Mouse (Mus musculus): ENCODE measurements at regions not wholly inside any gene's neighbourhood (a gene's known extent, or its start where the extent isn't known, plus 50 kb on each side); places are given as distances from the start of the nearest gene placed in this dataset.

GRCm38 (mm10) chr4:93935692-93936091 lies 600.4 kb upstream of the Tusc1 start:
- no peak for DNase-seq

DNA sequence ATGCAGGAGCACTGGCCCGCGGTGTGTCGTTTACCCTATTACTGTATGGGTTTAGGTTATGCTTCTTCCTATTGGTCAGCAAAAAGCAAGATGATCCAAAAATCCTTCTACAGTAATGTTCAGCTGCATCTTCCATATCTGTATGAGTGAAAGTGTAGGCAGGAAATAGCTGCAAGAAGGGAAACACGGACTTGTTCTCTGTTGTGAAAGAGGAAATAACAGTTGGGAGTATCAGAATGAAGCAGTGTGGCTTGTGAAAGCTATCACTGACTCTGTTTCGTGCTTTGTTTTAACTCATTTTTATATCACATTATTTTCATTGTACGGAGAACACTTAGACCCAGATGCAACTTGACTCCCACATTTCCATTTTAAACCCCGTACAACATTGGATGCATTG lies 591.8 kb upstream of the Tusc1 start:
- DNase-seq: no peak

GRCm38 (mm10) chr4:93924402-93924801 lies 589.1 kb upstream of the Tusc1 start:
- no peak for DNase-seq

GRCm38 (mm10) chr4:93886631-93887030 lies 551.3 kb upstream of the Tusc1 start:
- no peak for DNase-seq

DNA sequence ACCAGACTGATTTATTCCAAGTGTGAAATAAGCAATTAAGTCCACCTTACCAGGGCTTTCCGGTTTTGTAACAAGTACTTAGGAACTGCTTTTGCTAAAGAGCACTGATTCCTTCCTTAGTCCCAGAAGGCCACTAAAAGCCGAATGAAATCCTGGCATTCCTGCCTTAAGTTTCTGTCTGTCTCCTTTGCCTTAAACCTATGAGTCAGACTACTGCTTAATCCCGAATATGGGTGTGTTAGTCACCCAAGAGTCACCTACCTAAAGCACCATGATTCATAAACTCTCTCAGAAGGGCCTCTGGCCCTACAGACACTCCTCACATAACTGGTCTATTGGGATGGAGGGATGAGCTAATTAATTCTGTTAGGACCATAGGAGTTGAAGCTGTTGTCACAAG lies 546.0 kb upstream of the Tusc1 start:
- no peak for DNase-seq

DNA sequence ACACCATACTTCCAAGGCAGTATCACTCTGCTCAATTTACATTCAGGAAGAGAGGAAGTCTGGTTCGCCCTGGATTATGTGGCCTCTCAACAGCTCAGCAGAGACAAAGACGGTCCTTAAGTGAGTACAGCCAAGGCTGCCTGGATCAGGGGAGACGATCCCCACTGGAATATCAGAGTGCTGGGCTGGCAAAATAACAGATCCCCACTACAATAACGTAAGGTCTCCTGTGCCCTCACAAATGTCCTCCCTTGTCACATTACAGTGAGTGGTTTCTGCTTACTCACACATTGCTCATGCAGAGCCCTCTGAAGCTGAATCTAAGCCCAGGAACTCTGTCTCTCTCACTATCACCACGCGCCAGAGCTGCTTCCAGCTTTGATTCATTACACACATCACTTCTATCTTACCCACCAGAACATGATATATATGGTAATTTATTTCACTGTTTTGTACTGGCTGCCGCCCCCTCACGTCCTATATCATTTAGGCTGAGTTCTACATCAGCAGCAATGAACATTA lies 544.1 kb upstream of the Tusc1 start:
- DNase-seq: peak; percentile 47 to 49

DNA sequence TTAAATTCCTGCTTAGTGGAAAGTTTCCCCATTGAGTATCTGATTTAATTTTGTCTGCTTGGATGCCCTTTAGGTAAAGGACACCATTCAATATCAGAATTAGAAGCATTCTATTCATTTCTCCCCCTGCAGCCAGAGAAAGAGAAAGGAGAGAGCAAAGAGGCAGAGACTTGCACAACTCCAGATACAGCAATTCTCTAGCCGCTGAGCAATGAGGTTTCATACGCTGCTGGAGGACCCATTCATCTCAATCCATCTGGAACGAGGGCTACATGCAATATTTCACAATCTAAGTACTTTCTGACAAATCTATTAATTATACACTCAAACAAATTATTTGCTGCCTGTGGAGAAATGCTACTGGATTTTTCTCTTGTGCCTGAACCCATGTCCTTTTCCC lies 538.0 kb upstream of the Tusc1 start:
- DNase-seq: peak in 1 of 2 experiments; percentile 6

- no peak for DNase-seq
Observed at GRCm38 (mm10) chr4:93853451-93853850, 518.1 kb upstream of the Tusc1 start.

- DNase-seq: no peak
Observed at GRCm38 (mm10) chr4:93849178-93849577, 513.9 kb upstream of the Tusc1 start.

DNA sequence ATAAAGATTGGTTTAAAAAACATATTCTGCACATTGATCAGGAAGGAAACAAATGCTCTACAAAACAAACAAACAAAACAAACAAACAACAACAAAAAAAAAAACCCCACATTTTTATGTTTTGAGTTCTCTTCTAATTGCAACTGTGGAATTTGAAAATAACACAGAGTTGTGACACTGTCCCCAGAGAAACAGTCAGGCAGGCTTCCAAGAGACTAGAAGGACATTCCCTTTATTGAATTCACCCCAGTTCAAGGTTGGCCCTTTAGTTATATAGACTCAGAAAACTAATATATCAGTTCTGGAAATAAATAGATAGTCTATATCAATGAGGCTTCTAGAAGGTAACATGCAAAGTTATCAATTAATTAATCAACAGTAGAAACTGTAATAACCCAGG lies 495.4 kb upstream of the Tusc1 start:
- peak; percentile 10 to 35 for DNase-seq

DNA sequence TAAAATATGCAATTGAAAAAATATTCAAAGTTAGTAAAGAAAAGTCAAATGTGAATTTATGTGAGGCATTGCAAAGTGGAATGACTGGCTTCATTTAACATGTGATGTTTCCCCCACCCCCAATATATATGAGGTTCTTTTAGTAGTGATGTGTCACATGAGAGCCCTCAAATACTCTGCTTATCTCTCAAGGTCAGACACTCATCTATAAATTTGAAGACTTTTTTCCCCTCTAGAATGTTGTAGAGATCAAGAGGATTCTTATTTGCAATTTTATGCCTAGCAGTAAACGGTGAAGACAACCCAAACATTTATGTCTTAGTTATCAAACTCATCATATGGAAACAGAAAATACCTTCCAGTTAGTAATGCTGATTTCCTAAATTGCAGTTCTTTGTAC lies 457.8 kb upstream of the Tusc1 start:
- no peak for DNase-seq

DNA sequence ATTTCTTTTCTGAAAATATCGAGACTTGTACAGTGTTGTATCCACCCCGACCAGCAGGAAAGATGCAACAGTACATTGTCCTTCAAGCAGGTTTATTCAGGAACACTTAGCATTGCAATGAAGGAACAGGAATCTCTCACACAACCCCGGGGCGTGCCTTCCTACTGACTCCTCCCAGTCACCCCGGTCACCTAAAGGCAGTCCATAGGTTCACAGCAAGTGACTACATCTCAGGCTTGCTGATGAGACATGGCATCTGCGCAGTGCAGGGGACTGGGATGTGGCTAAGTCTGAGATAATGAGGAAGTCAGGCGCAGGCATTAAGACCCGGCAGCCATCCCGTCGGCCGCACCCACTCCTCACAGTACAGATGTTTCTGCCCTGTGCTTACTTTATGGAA lies 454.8 kb upstream of the Tusc1 start:
- no peak for DNase-seq

DNA sequence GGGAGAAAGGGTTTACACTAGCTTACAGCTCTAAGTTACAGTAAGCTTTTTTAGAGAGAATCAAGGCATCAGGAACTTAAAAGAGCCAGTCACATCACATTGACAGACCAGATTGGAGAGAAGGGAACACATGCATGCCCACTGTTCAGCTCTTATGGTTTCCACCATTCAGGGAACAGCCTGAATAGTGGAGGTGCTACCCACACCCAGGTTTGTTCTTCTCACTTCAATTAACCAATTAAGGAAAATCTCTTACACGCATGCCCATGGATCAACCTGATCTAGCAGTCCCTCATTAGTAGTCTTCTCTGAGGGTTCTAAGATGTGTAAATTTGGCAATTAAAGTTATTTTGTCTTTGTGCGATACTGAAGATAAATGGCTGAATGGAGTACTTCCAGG lies 419.2 kb upstream of the Tusc1 start:
- DNase-seq: no peak

DNA sequence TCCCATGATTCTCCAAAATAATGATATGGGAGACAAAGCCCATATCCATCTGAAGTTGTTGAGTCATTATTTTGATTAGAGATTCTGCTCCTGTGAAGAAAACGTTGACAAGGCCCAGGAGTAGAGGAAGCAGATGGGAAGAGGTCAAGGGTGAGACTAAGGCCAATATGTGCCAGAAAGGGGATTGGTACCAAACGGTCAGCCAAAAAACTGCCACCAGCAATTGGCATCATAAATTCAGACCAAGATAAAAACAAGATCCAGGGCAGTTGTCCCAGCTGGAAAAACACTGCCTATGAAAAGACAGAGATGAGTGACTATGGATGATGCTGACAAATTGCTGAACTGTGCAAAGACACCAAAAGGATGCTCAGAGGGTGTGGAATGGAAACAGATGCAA lies 411.0 kb upstream of the Tusc1 start:
- DNase-seq: peak; percentile 48 to 58

GRCm38 (mm10) chr4:93713711-93714110 lies 378.4 kb upstream of the Tusc1 start:
- peak in 1 of 2 experiments; percentile 71 for DNase-seq

DNA sequence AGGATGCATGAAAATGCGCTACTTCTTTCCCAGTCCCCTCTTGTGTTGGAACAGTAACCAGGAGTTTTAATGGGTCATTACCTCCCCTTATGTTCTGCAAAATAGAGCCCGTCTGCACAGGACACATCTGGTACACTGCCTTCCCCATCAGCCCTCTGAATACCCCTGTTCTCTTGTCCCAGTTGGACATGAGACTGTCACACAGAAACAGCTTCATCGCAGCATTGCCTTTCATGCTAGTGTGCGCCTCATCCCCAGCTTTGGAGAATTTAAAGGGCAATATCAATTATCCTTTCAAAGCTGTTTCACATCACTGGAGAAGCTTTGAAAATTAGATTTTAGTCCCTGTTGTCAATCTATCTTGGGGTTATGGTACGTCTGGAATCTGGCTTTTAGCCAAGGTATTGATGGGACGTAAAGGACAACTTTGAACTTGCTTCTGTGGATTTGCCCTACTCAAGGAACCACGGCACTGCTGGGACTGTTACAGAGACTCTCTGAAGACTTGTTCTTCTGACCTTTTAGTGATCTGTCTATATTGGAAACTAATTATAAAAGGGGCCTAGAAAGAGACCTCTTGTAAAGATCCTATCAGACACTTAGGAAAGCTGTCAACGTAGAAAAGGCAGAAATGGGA lies 341.2 kb upstream of the Tusc1 start:
- DNase-seq: no peak

- DNase-seq: no peak
Observed at GRCm38 (mm10) chr4:93675739-93676402, 340.6 kb upstream of the Tusc1 start.

GRCm38 (mm10) chr4:93669050-93669449 lies 333.7 kb upstream of the Tusc1 start:
- DNase-seq: no peak

- DNase-seq: no peak
Observed at GRCm38 (mm10) chr4:93664293-93664692, 329.0 kb upstream of the Tusc1 start.

GRCm38 (mm10) chr4:93638207-93638606 lies 302.9 kb upstream of the Tusc1 start:
- no peak for DNase-seq

- DNase-seq: no peak
Observed at GRCm38 (mm10) chr4:93598474-93598873, 263.2 kb upstream of the Tusc1 start.

GRCm38 (mm10) chr4:93584328-93584727 lies 249.0 kb upstream of the Tusc1 start:
- no peak for DNase-seq

DNA sequence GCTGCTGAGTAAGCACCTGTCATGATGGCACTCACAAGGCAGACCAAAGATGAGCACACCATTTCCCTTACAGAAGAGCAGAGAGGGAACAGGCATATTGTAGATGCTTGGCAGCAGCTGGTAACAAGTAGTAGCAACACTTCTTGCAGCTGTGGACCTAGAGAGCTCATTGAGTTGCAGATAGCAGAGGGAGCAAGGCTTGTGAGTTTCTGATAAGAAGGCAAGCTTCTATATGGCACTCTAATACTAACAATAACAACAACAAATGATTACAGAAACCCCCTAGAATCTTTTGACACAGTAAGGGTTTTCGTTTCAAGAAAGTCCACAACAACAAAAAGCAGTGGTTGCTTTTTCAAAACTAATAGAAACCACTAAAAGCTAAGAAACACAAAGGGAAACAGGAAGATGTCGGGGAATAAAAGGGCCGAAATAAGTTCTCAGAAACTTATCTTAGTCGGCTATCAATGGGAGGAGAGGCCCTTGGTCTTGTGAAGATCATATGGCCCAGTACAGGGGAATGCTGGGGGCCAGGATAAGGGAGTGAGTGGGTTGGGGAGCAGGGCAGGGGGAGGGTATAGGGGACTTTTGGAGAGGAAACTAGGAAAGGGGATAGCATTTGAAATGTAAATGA lies 248.5 kb upstream of the Tusc1 start:
- no peak for DNase-seq

DNA sequence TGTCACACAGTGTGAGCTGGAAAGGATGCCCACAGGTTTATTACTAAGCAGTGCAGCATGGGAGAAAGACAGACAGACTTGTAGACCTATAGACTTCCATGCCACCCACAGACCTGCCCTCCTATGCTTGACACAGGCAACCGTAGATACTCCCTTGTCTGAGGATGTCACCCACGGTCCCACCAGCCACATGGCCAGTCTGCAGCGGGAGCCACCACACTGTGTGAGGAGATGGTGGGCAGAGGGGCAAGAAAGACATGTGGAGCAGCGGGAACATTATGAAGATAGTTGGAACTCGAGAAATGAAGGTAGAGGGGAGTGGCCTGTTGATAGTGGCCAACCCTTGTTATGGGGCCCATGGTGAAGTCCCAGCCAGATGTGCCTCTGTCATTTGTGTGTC lies 244.0 kb upstream of the Tusc1 start:
- DNase-seq: no peak

Data from adrenal gland, postnatal 36 days (tissue).